Mouse (Mus musculus): ENCODE data around the gene Psmd9.

DNA sequence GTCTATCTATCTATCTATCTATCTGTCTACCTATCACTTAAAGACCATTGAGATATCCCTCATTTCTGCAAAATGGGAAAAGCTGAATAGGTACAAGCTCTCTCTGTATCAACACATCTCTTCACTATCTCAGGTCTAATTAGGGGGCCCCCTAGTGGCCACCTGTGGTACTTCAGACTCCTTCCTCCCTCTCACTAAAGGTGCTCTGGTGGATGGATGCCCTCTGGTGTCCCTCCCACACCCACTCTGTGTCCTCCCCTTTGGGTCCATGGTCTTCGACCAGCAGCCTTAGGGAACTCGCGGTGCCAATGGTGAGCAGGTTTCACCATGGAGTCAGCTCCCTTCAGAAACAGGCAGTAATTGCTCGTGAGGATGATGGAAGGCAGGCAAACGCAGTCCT is 89.8 kb downstream of the Psmd9 start:
- TF ChIP-seq CTCF (IDR thresholded peaks at IDR 0.05; ENCODE audit: control insufficient read depth, insufficient read depth, low read length) (peak; percentile 59; the same call in 1 of the 2 replicates), POLR2A (IDR thresholded peaks at IDR 0.05; ENCODE audit: borderline replicate concordance, control insufficient read depth, low read depth, low read length) (no peak)
